Mouse (Mus musculus) intestine, embryonic 16.5 days (tissue): ENCODE data around the gene Ankrd11. TPM values are rescaled to one million over a fixed set of nuclear protein-coding genes. Genes with fewer than 3 reads are reported as not detected.
A peak's percentile ranks its signal among the peaks of the same experiment; 100 is the strongest.

ENCODE experiments used
- ATAC-seq: fragments of 200-750 bp; cut with Nextera tagmentation; 2 replicates; pipeline ENCODE4 v1.8.0; 2017; ENCODE audit warnings: moderate TSS enrichment, moderate library complexity
- H3K27ac ChIP-seq: fragments of 300-500 bp; sonication (generic); 2 replicates; pipeline ENCODE4 v1.5.1; 2014; ENCODE audit warnings: mild to moderate bottlenecking, low read length
- H3K27me3 ChIP-seq: fragments of 300-500 bp; sonication (generic); replicated peaks from 2 replicates; pipeline ENCODE4 v1.6.1; 2014; ENCODE audit warnings: low read length, control low read depth, mixed read lengths; ENCODE audit not compliant: control insufficient read depth, insufficient read depth
- H3K36me3 ChIP-seq: fragments of 300-500 bp; sonication (generic); 2 replicates; pipeline ENCODE4 v1.6.1; 2014; ENCODE audit warnings: low read length, control low read depth; ENCODE audit not compliant: control insufficient read depth, insufficient read depth
- H3K4me1 ChIP-seq: fragments of 300-500 bp; sonication (generic); 2 replicates; pipeline ENCODE4 v1.6.1; 2014; ENCODE audit warnings: low read length, control low read depth, mixed read lengths; ENCODE audit not compliant: control insufficient read depth, insufficient read depth
- H3K4me2 ChIP-seq: fragments of 300-500 bp; sonication (generic); 2 replicates; pipeline ENCODE4 v1.6.1; 2014; ENCODE audit warnings: low read depth, low read length, control low read depth
- H3K4me3 ChIP-seq: fragments of 300-500 bp; sonication (generic); 2 replicates; pipeline ENCODE4 v1.5.1; 2014; ENCODE audit warnings: mild to moderate bottlenecking, low read length
- H3K9ac ChIP-seq: fragments of 300-500 bp; sonication (generic); 2 replicates; pipeline ENCODE4 v1.6.1; 2014; ENCODE audit warnings: low read depth, low read length
- H3K9me3 ChIP-seq: fragments of 300-500 bp; sonication (generic); 2 replicates; pipeline ENCODE4 v1.6.1; 2016; ENCODE audit warnings: low read length, control low read depth; ENCODE audit not compliant: control insufficient read depth
- WGBS: fragments of 180-500 bp; shearing (Covaris S2); extraction: QIAGEN DNeasy Blood & Tissue Kit; methylation state at CpG from one replicate; pipeline ENCODE4 v1.1.7; 2014; 5-methylcytosine and 5-hydroxymethylcytosine counted together
- polyA plus RNA-seq: library from polyadenylated mRNA; unstranded; fragments of >200 nt; fragmentation: Nextera tagmentation; extraction: Ambion mirVana; gene quantifications from 2 replicates; pipeline ENCODE4 v1.2.1, GENCODE M21; 2015

Gene Ankrd11
- polyA plus RNA-seq, 1 experiment from 2014 or later: 19.5 TPM

- peak overlapping the region; percentile 98 for H3K4me3 ChIP-seq
- H3K9me3 ChIP-seq: no peaks in the 10 kb centered on the region
- peak overlapping the region; percentile 79; the same call in 1 of the 2 replicates for H3K4me2 ChIP-seq
- ATAC-seq: peak; percentile 4
- peak overlapping the region; percentile 97 for H3K27ac ChIP-seq
- no peaks in the 10 kb centered on the region for H3K36me3 ChIP-seq
- H3K4me1 ChIP-seq: peaks cover 39% of the 10 kb centered on the region
- under 1% methylated on average over 36 of the region's 60 CpGs for WGBS
- no peaks in the 10 kb centered on the region for H3K27me3 ChIP-seq
- H3K9ac ChIP-seq: peak overlapping the region; percentile 100
Measured at GRCm38 (mm10) chr8:123041774-123042105, 337 bp downstream of the Ankrd11 start.

GRCm38 (mm10) chr8:123041008-123041773 lies 886 bp downstream of the Ankrd11 start:
- Histone ChIP-seq H3K36me3 (no peaks in the 10 kb centered on the region), H3K4me1 (peaks cover 39% of the 10 kb centered on the region), H3K9me3 (no peaks in the 10 kb centered on the region), H3K27ac (peak overlapping the region; percentile 97), H3K27me3 (no peaks in the 10 kb centered on the region), H3K4me2 (peak overlapping the region; percentile 79), H3K9ac (peak overlapping the region; percentile 100), H3K4me3 (peak overlapping the region; percentile 98)
- under 1% methylated on average over 71 of the region's 71 CpGs for WGBS
- no peak for ATAC-seq

DNA sequence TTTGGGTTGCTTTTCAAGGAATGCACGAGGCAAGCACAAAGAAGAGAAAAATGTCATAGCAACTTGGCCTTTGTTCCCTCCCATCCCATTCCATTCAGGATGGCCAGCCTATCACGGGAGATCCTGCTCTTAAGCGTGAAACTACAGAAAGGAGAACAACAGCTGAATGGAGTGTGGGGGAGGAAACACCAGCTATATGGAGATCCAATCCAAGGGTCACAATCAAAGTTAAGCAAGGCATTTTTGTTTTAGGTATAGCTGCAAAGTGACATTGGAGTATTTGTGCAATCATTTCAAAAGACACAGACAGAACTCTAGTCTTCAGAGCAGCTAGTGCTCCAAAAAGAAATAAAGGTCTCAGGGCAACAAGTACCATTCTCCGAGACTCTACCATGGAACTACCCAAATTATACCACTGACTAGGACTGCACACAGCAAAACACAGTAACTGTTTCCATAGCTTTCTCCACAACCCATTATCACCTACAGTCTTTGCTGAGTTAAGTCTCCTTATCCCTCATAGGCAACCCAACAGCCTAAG lies 1.9 kb downstream of the Ankrd11 start:
- H3K4me2 ChIP-seq: peak overlapping the region; percentile 79
- peaks cover 48% of the 10 kb centered on the region for H3K4me1 ChIP-seq
- no peaks in the 10 kb centered on the region for H3K27me3 ChIP-seq
- H3K36me3 ChIP-seq: no peaks in the 10 kb centered on the region
- H3K9ac ChIP-seq: peak overlapping the region; percentile 100
- peak overlapping the region; percentile 97 for H3K27ac ChIP-seq
- no peaks in the 10 kb centered on the region for H3K9me3 ChIP-seq
- 12% methylated on average over 4 of the region's 4 CpGs for WGBS
- no peak for ATAC-seq
- peak overlapping the region; percentile 98 for H3K4me3 ChIP-seq

GRCm38 (mm10) chr8:123039376-123040109 lies 2.5 kb downstream of the Ankrd11 start:
- Histone ChIP-seq H3K4me1 (peaks cover 48% of the 10 kb centered on the region), H3K27me3 (no peaks in the 10 kb centered on the region), H3K9ac (0 out of 2 replicates have a peak overlapping the region, but pooled peaks have one; percentile 100), H3K4me2 (peak overlapping the region; percentile 79; the same call in 1 of the 2 replicates), H3K9me3 (no peaks in the 10 kb centered on the region), H3K4me3 (no peak overlapping the region), H3K27ac (no peak overlapping the region), H3K36me3 (no peaks in the 10 kb centered on the region)
- no peak for ATAC-seq
- 67% methylated on average over 11 of the region's 11 CpGs for WGBS

- Histone ChIP-seq H3K9me3 (no peaks in the 10 kb centered on the region), H3K27ac (peak overlapping the region; percentile 2; the same call in 1 of the 2 replicates), H3K4me3 (no peak overlapping the region), H3K4me1 (peaks cover 47% of the 10 kb centered on the region), H3K27me3 (no peaks in the 10 kb centered on the region), H3K9ac (no peak overlapping the region), H3K36me3 (no peaks in the 10 kb centered on the region), H3K4me2 (no peak overlapping the region)
- 44% methylated on average over 2 of the region's 2 CpGs for WGBS
- ATAC-seq: no peak
Measured at GRCm38 (mm10) chr8:123038351-123038750, 3.7 kb downstream of the Ankrd11 start.

DNA sequence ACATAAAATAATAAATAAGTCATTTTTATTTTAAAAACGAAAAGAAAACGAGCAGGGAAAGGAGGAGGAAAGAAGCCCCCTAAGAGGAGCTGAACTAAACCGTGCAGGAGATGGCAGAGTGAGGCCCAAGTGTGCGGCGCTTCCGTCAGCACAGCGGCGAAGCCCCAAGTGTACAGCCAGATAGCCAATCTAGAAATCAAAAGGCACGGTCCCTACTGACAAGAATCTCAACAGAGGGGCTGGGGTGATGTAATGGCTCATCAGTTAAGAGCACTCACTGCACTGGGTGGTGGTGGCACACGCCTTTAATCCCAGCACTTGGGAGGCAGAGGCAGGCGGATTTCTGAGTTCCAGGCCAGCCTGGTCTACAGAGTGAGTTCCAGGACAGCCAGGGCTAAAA lies 4.6 kb downstream of the Ankrd11 start:
- no peak overlapping the region for H3K4me2 ChIP-seq
- H3K4me3 ChIP-seq: no peak overlapping the region
- H3K4me1 ChIP-seq: peaks cover 46% of the 10 kb centered on the region
- H3K27me3 ChIP-seq: no peaks in the 10 kb centered on the region
- no peak overlapping the region for H3K9ac ChIP-seq
- no peaks in the 10 kb centered on the region for H3K9me3 ChIP-seq
- no peak for ATAC-seq
- no peaks in the 10 kb centered on the region for H3K36me3 ChIP-seq
- WGBS: 74% methylated on average over 11 of the region's 11 CpGs
- peak overlapping the region; percentile 57 for H3K27ac ChIP-seq

- WGBS: 41% methylated on average over 3 of the region's 3 CpGs
- Histone ChIP-seq H3K36me3 (no peaks in the 10 kb centered on the region), H3K4me1 (peaks cover 46% of the 10 kb centered on the region), H3K4me2 (no peak overlapping the region), H3K27ac (peak overlapping the region; percentile 57; the same call in 1 of the 2 replicates), H3K9me3 (no peaks in the 10 kb centered on the region), H3K4me3 (no peak overlapping the region), H3K27me3 (no peaks in the 10 kb centered on the region), H3K9ac (no peak overlapping the region)
- ATAC-seq: peak; percentile 76
Measured at GRCm38 (mm10) chr8:123036956-123037355, 5.1 kb downstream of the Ankrd11 start.

DNA sequence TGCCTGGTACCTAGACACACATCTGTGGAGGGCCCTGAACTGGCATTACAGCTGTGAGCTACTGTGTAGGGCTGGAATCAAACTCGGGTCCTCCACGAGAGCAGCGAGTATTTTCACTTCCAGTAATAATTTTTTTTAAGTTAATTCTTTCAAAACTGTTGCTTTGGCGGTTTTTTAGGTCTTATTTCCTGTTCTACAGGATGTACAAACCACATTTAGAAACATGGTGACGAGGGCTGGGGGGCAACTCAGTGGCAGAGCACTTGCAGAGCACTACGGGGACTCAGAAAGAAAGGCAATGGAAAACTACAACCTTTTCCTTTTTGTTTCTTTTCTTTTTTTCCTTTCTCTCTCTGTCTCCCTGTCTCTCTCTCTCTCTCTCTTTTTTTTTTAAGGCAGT lies 7.9 kb downstream of the Ankrd11 start:
- no peaks in the 10 kb centered on the region for H3K27me3 ChIP-seq
- H3K4me2 ChIP-seq: no peak overlapping the region
- H3K36me3 ChIP-seq: no peaks in the 10 kb centered on the region
- no peak for ATAC-seq
- 75% methylated on average over 6 of the region's 6 CpGs for WGBS
- H3K4me3 ChIP-seq: no peak overlapping the region
- peaks cover 34% of the 10 kb centered on the region for H3K4me1 ChIP-seq
- H3K27ac ChIP-seq: no peak overlapping the region
- H3K9ac ChIP-seq: no peak overlapping the region
- H3K9me3 ChIP-seq: no peaks in the 10 kb centered on the region

DNA sequence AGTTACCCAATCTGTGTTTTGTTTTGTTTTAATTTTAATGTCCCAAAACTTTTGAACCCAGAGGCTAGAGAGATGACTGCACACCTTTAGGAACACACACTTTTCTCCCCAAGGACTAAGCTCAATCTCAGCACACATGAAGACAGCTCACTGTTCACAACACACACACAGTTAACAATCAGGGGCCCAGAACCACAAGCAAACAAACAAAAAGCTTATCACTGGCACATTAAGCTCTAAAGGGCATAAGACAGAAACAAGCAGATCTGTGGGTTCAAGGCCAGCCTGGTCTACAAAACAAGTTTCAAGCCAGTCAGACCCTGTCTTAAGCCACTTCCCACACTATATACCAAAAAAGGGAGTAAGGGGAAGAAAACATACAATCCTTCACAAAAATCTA lies 8.6 kb downstream of the Ankrd11 start:
- no peak overlapping the region for H3K27ac ChIP-seq
- no peak for ATAC-seq

More for the DNA sequence above, 8.6 kb downstream of the Ankrd11 start:
- Histone ChIP-seq H3K36me3 (no peaks in the 10 kb centered on the region), H3K4me3 (no peak overlapping the region), H3K4me2 (no peak overlapping the region), H3K9me3 (no peaks in the 10 kb centered on the region), H3K27me3 (no peaks in the 10 kb centered on the region), H3K4me1 (peaks cover 29% of the 10 kb centered on the region), H3K9ac (no peak overlapping the region)
